Mouse (Mus musculus) telencephalon, adult 2 months (tissue): ENCODE measurements around the gene Cped1.
"Not testable (repeated sequence)": the region's sequence is repeated elsewhere in the genome, so short reads cannot be mapped to it uniquely, and the experiment has no call there.

Experiments
- DNase-seq: peaks from one replicate; pipeline ENCODE4 v3.0.0-alpha.2; 2011; ENCODE audit warnings: low read depth, low spot score

The Cped1 gene

GRCm38 (mm10) chr6:22078686-22079264 lies 93.1 kb downstream of the Cped1 start:
- DNase-seq = no peak

GRCm38 (mm10) chr6:22086056-22086455 lies 100.3 kb downstream of the Cped1 start:
- no peak for DNase-seq

DNA sequence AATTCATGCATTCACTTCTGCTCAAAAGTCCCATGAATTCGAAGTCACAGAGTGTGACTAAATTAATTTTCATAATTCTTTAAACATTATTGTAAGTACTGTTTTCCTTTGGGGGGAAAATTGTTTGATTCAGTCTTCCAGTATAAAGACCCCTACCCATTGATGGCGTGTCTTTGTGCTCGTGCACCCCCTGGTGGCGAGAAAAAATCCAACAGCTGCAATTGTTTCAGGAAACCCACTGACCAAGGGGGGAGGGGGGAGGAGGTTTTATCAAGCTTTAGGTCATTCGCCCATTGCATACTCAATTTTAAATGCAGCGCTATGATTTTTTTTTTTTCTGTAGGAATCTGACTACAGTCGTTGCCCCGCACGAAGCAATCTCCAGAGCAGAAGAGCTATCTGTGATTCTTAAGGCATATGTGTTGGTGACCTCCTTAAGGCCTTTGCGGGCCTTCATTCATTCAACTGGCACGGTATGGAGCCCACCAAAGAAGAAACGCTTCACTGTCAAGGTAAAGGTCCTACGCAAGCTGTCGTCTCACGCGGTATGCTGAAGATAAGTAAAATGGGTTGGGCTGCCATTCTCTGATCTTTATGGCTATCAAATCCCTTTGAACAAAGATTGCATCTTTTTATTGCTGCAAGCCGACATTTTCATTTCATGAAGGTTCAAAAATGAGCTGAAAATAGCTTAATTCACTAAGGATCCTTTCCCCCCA lies 102.8 kb downstream of the Cped1 start:
- DNase-seq = no peak

DNA sequence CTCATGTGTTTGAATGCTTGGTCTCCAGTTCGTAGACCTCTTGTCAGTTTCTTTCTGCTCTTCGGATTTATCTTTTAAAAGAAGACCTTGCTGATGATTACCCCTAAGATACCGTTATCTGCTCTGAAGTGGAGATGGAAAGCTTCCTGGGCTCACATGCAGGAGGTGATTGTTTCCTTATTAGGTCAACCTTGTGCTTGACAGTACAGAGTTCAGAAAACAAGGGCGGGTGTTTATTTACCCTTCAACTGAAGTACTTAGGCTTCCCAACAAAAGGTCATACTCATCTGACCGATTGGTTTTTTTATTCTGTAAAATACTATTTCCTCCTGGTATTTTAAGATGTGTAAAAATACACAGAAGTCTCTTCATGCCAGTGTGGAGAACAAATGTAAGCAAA lies 106.1 kb downstream of the Cped1 start:
- no peak for DNase-seq

DNA sequence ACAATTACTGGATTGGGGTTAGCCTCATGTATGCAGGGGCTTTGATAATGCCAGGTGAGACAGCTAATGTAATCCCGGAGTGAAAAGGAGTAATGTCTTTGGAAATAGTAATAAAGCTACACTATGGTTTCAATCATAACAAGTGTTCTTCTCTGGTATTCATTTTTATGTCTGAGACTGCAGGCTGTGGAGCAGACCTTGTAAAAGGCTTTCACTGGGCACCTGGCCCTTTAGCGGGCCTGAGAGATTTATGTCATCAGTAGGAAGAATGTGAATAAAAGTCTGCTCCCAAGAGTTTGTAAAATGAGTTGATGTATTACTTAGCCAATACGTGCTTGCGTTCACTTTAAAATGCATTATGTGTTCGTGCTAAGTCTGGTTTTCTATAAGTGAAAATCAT lies 108.1 kb downstream of the Cped1 start:
- no peak for DNase-seq

DNA sequence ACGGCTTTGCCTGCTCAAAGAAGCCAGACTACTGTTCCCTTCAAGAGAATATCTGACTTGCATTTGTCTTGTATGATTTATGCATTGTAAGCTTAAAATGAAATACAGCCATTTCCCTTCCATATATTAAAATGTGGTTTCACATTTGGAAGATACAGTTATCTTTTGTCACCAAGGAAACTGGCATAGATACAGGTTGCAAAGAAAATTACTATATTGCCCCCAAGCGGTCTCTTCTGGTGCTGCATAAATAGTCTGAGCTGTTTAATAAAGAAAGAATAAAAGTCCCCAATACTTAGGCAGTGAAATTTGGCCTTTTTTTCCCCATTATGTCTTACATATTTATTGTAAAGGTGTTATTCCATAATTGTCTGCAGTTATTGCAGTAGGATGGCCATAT lies 112.0 kb downstream of the Cped1 start:
- peak; percentile 33 for DNase-seq

DNA sequence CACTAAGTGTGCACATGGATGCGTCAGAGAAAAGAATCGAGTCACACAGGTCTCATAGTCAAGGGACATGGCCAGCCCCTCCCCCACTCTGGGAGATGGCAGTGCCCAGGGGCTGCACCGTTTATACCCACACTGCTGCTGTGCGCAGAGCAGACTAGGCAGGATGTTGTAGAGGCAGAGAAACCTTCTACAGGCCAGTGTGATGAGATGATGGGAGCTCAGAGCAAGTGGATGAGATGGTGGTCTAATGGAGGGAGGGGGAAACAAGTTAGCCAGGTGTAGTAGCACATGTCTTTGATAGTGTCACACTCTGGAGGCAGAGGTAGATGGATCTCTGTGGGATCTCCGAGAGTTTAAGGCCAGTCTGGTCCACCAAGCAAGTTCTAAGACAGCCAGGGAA lies 114.1 kb downstream of the Cped1 start:
- DNase-seq = no peak

GRCm38 (mm10) chr6:22101939-22102338 lies 116.2 kb downstream of the Cped1 start:
- DNase-seq = no peak

DNA sequence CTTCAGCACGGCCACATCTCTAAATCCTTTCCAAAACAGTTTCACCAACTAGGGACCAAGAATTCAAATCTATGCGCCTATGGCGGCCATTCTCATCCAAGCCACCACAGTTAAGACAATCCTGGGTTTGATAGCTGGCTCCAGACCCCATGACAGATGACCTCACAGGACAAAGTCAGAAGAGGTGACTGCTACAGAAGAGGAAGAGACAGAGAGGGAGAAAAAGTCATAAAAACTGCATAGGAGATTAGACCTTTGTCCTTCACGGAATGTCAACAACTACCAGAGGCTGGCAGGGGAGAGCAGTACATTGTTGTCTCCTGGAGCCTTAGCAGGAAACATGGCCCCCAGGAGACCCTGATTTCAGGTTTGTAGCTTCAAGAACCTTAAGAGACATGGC lies 117.0 kb downstream of the Cped1 start:
- no peak for DNase-seq

- no peak for DNase-seq
These were observed 118.0 kb downstream of the Cped1 start for GRCm38 (mm10) chr6:22103713-22104112.

GRCm38 (mm10) chr6:22104211-22104610 lies 118.5 kb downstream of the Cped1 start:
- DNase-seq = no peak

- no peak for DNase-seq
These were observed 128.4 kb downstream of the Cped1 start for GRCm38 (mm10) chr6:22114079-22114478.

GRCm38 (mm10) chr6:22116679-22117078 lies 131.0 kb downstream of the Cped1 start:
- DNase-seq = no peak

DNA sequence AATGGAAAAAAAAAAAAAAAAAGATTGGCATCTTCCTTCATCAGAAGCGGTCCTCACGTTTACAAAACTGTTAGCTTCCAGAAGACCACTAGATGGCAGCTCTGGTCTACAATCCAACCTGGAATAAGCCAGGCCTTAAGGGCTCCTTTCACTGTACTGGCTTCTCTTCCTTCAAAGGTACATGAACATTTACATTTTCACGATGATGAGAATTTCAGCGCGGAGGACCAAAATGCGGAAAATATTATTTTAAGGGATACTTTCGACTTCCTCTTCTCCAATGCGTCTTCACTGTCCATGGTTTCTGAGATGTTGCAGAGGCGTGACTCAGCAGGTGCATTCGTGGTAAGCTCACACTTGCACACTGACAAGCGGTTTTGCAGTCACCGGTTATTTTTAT lies 136.4 kb downstream of the Cped1 start:
- DNase-seq = peak; percentile 74

- no peak for DNase-seq
These were observed 137.0 kb downstream of the Cped1 start for GRCm38 (mm10) chr6:22122693-22123092.

DNA sequence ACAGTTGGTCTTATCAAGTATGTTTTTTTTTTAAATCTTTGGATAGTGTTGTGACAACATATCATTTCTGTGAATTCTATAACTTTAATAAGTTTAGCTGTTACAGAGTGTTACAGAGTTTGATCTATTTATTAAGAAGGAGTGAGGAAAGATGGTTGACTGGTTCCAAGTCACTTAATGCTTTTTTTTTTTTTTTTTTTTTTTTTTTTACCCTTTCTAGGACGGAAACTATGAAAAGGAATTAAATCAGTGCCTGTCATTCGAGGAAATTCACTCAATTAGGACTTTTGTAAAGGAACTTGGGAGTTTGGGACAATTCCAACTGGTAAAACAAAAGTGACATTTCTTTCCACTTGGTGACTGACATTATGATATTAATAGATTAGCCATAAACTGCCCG lies 137.6 kb downstream of the Cped1 start:
- DNase-seq = no peak

DNA sequence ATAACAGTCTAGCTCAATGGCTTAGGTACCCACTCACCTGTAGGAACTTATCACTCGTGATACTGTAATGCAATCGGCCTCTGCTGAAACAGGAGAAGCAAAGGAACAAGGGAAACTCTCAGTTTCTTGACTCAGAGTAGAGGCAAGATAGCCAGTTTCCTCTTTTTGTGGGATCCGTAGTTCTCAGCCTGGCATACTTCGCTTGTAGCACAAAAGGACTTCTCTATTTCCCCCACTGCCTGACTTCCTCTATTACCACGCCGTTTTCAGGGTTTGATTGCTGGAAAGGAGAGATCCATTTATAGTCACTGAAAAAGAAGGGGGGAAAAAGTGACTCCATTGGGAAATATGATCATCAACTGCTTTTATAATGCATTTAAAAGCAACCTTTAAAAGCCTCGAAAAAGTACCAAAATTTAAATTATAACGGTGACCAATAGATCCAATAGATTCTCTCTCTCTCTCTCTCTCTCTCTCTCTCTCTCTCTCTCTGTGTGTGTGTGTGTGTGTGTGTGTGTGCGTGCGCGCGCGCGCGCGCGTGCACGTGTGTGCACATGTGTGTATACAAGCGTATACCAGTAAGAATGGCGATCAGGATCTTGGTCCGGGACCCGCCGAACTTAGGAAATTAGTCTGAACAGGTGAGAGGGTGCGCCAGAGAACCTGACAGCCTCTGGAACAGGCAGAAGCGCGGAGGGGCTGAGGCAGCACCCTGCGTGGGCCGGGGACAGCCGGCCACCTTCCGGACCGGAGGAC lies 139.0 kb downstream of the Cped1 start:
- not testable (repeated sequence) for DNase-seq

DNA sequence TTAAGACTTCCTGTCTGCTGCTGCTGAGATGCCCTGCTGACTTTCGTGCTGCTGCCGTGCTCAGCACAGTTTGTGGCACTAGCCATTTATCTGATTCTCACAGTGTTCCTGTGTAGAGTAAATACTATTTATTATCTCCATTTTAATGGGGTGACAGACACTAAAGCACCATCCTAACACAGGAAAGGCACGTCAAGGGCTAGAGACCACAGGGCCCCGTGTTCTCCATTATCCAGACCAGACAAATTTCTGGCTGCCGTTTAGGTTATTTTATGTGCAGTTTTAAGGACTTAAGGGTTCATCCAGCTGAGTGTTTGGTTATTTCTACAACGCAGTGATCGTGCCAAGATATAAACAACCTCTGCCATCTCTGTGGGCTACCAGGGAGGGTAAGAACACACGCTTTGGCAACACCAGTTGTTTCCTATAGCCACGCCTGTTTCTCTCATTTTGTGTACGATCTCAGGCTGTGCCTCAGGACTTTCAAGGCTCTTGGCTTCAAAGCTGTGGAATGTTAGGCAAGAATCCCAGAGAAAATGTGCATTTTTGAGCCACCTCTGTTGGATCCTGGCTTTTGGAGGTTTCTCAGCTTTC lies 149.4 kb downstream of the Cped1 start:
- DNase-seq = no peak

GRCm38 (mm10) chr6:22136805-22137204 lies 151.1 kb downstream of the Cped1 start:
- no peak for DNase-seq

DNA sequence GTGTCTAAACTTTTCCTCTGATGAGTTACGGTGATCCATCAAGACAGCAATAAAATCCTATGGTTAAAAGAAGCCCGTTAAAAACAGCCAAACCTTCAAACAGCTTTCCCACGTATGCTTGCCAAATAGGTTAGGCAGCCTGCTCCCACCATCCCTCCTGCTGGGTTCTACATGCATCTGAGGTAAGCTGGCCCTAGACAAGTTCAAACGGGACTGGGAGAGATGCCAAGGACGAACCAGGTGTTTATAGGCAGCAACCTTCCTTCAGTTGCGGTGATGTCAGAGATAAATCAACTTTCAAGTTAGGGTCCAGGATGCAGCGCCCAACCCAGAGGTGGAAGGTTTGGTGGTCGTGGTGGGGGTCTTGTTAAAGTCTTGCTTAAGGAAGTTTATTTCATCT lies 155.1 kb downstream of the Cped1 start:
- no peak for DNase-seq

- no peak for DNase-seq
These were observed 161.5 kb downstream of the Cped1 start for GRCm38 (mm10) chr6:22147236-22147635.

DNA sequence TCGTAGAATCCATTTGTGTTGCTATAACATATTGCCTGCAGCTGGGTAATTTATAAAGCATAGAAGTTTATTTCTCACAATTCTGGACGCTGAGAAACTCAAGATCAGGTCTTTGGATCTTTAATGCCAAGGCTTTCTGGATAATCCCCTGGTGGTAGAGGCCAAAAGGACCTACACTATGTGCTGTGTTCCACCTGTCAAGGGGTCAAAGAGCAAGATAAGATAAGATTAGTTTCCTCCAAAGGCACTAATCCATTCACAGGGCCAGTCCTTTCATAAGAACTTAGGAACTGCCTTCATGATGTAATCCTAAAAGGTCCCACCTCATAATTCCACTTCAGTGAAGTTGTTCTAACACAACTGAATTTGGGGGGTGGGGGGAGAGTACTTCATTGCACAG lies 162.8 kb downstream of the Cped1 start:
- no peak for DNase-seq

- no peak for DNase-seq
These were observed 171.7 kb downstream of the Cped1 start for GRCm38 (mm10) chr6:22157461-22157860.
